Mouse (Mus musculus): ENCODE data around the gene Smad5.

Smad5 gene

GRCm38 (mm10) chr13:56757201-56757600 lies 54.4 kb downstream of the Smad5 start:
- DNase-seq: no peak

- DNase-seq: peak; percentile 82
Observed at GRCm38 (mm10) chr13:56758492-56758891, 55.7 kb downstream of the Smad5 start.

GRCm38 (mm10) chr13:56762446-56763229 lies 59.8 kb downstream of the Smad5 start:
- DNase-seq: no peak

- no peak for DNase-seq
Observed at GRCm38 (mm10) chr13:56765284-56766032, 62.6 kb downstream of the Smad5 start.

- DNase-seq: no peak
Observed at GRCm38 (mm10) chr13:56766211-56766610, 63.4 kb downstream of the Smad5 start.

GRCm38 (mm10) chr13:56769431-56769830 lies 66.6 kb downstream of the Smad5 start:
- DNase-seq: no peak

- no peak for DNase-seq
Observed at GRCm38 (mm10) chr13:56770136-56770578, 67.3 kb downstream of the Smad5 start.

- no peak for DNase-seq
Observed at GRCm38 (mm10) chr13:56770786-56771185, 68.0 kb downstream of the Smad5 start.

GRCm38 (mm10) chr13:56772592-56772991 lies 69.8 kb downstream of the Smad5 start:
- DNase-seq: no peak

GRCm38 (mm10) chr13:56773262-56773870 lies 70.6 kb downstream of the Smad5 start:
- DNase-seq: no peak

GRCm38 (mm10) chr13:56774304-56774703 lies 71.5 kb downstream of the Smad5 start:
- DNase-seq: no peak

- DNase-seq: no peak
Observed at GRCm38 (mm10) chr13:56780746-56781469, 78.1 kb downstream of the Smad5 start.

GRCm38 (mm10) chr13:56781697-56782096 lies 78.9 kb downstream of the Smad5 start:
- DNase-seq: no peak

GRCm38 (mm10) chr13:56782621-56783020 lies 79.8 kb downstream of the Smad5 start:
- no peak for DNase-seq

- DNase-seq: no peak
Observed at GRCm38 (mm10) chr13:56790683-56791082, 87.9 kb downstream of the Smad5 start.

Measured in kidney, postnatal 14 days (tissue).